Mouse (Mus musculus) C2C12 (cell line): ENCODE data around the gene Enox1.

Experiments
- CEBPB ChIP-seq: IDR thresholded peaks from one replicate; pipeline ENCODE4 v1.6.1; 2011; ENCODE audit warnings: low read depth, mild to moderate bottlenecking, control low read depth, moderate library complexity
- CTCF ChIP-seq: IDR thresholded peaks from one replicate; pipeline ENCODE4 v1.5.1; 2011; ENCODE audit not compliant: control insufficient read depth, insufficient read depth, insufficient read length
- MYOD1 ChIP-seq: IDR thresholded peaks from one replicate; pipeline ENCODE4 v1.6.1; 2011; ENCODE audit warnings: low read depth; ENCODE audit not compliant: control insufficient read depth, insufficient read length
- MYOG ChIP-seq: IDR thresholded peaks from one replicate; pipeline ENCODE4 v1.6.1; 2011; ENCODE audit not compliant: control insufficient read depth, insufficient read length; ENCODE audit errors: extremely low read depth
- USF1 ChIP-seq: IDR thresholded peaks from one replicate; pipeline ENCODE4 v1.6.1; 2011; ENCODE audit warnings: low read depth, mild to moderate bottlenecking, control low read depth, moderate library complexity

DNA sequence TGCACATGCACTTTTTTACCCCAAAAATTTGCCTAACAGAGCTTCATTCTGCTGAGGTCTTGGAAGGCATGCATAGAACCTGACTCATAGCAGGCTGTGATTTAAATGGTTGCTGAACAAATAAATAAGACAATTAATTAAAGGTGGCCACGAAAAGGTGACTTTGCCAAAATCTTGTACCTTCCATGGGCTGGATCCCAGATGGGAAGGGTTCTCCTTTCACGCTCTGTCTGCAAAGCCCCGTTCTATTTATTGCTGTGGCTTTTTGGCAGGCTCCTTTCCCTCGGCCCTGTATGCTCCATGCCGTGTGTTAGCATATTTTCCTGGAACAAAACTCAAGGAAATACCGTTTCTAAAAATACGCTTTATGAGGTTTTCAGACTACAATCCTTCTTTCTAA lies 300.3 kb downstream of the Enox1 start:
- TF ChIP-seq CEBPB, result no peak
- TF ChIP-seq CTCF, result no peak
- TF ChIP-seq MYOG, result no peak
- TF ChIP-seq USF1, result no peak
- TF ChIP-seq MYOD1, result no peak
